Comparison of ENCODE assay signal across 8 mouse cellular contexts in genomic region chr1:143640650-143641407, GRCm38 (mm10). TPM values are rescaled to one million over a fixed set of nuclear protein-coding genes. Genes with fewer than 3 reads are reported as not detected.
DNase-seq lines count a peak whose midpoint lies in the region; ATAC-seq lines count a peak whose summit lies in the region.

TSS of gene B3galt2 (plus strand) at chr1:143640664.

- peak; percentile 53 to 85 for DNase-seq in adrenal gland, adult (ENCODE audit: inconsistent age in 2 of 2, low spot score in 1 of 2)
- DNase-seq in adrenal gland, postnatal 4 days (ENCODE audit: low spot score in 2 of 2): no peak
- peak; percentile 46 for DNase-seq in Muller cell, postnatal 12 days (ENCODE audit: inconsistent ontology term)
- DNase-seq in left cerebral cortex, postnatal 4 days: peak; percentile 70
- peak; percentile 75 for DNase-seq in right cerebral cortex, adult 18-20 months
- no peak for DNase-seq in testis, postnatal 10 days (ENCODE audit: low spot score)

- H3K4me3 ChIP-seq in embryonic facial prominence, embryonic 15.5 days (replicated peaks): peak within 1 kb of the TSS; percentile 35
- H3K4me3 ChIP-seq in hindbrain, embryonic 15.5 days: peak within 1 kb of the TSS; percentile 42

- H3K4me2 ChIP-seq in embryonic facial prominence, embryonic 15.5 days (replicated peaks): peak within 1 kb of the TSS; percentile 49
- peak within 1 kb of the TSS; percentile 47 for H3K4me2 ChIP-seq in hindbrain, embryonic 15.5 days

- H3K4me1 ChIP-seq in embryonic facial prominence, embryonic 15.5 days: peaks cover 8% of the 10 kb centered on the region; the same call in 1 of the 2 replicates
- peaks cover 5% of the 10 kb centered on the region for H3K4me1 ChIP-seq in hindbrain, embryonic 15.5 days (replicated peaks)

- WGBS in embryonic facial prominence, embryonic 15.5 days: 28% methylated on average over 15 of the region's 15 CpGs
- 16% methylated on average over 15 of the region's 15 CpGs for WGBS in hindbrain, embryonic 15.5 days

- H3K27ac ChIP-seq in embryonic facial prominence, embryonic 15.5 days (replicated peaks): peak within 1 kb of the TSS; percentile 71
- H3K27ac ChIP-seq in hindbrain, embryonic 15.5 days (replicated peaks): peak within 1 kb of the TSS; percentile 90

- no peaks in the 10 kb centered on the region for H3K27me3 ChIP-seq in embryonic facial prominence, embryonic 15.5 days
- no peaks in the 10 kb centered on the region for H3K27me3 ChIP-seq in hindbrain, embryonic 15.5 days

- peak; percentile 51; the same call in 1 of the 2 replicates for ATAC-seq in embryonic facial prominence, embryonic 15.5 days (ENCODE audit: insufficient number of reproducible peaks, low FRiP score, low TSS enrichment, low read depth)
- peak; percentile 91 for ATAC-seq in hindbrain, embryonic 15.5 days (ENCODE audit: low FRiP score, low read depth)

- intact Hi-C loops in left cerebral cortex, postnatal 4 days (cut with DNase I): no loop called here

- H3K9ac ChIP-seq in embryonic facial prominence, embryonic 15.5 days: no peak within 1 kb of the TSS; the same call in 1 of the 2 replicates
- peak within 1 kb of the TSS; percentile 57 for H3K9ac ChIP-seq in hindbrain, embryonic 15.5 days

- H3K36me3 ChIP-seq in embryonic facial prominence, embryonic 15.5 days: no peaks in the 10 kb centered on the region
- no peaks in the 10 kb centered on the region for H3K36me3 ChIP-seq in hindbrain, embryonic 15.5 days

- no peaks in the 10 kb centered on the region for H3K9me3 ChIP-seq in embryonic facial prominence, embryonic 15.5 days (replicated peaks)
- no peaks in the 10 kb centered on the region for H3K9me3 ChIP-seq in hindbrain, embryonic 15.5 days

RNA-seq across cellular contexts. Expression of gene B3galt2, which starts in this region (rescaled TPM):
- total RNA-seq in adrenal gland, postnatal 4 days (2021): 1 to 10 TPM; 3.8 to 4.7 TPM
- polyA plus RNA-seq in embryonic facial prominence, embryonic 15.5 days (2015; fragmentation: Nextera tagmentation; extraction: Ambion mirVana): 0.89 and 1.1 TPM in 2 replicates
- 6.5 and 6.9 TPM in 2 replicates for polyA plus RNA-seq in hindbrain, embryonic 15.5 days (2015; fragmentation: Nextera tagmentation; extraction: Ambion mirVana)
- total RNA-seq in left cerebral cortex, postnatal 4 days (2021): 10 to 100 TPM; 22.1 to 22.5 TPM

Comparison
In these comparisons a context has a peak if more than half of its experiments do, and no peak if none do; other contexts are left out.
1. RNA of gene B3galt2 (total RNA-seq): 22.1 to 22.5 TPM in left cerebral cortex, postnatal 4 days; 3.8 to 4.7 TPM in adrenal gland, postnatal 4 days; every median in the first group is over 4 times any median in the second.
2. DNase-seq: peak in adrenal gland, adult (2 of 2), Muller cell, postnatal 12 days (single experiment), left cerebral cortex, postnatal 4 days (single experiment) and right cerebral cortex, adult 18-20 months (single experiment); none in adrenal gland, postnatal 4 days (0 of 2) and testis, postnatal 10 days (single experiment).